ENCODE assay signal across 8 mouse cellular contexts in genomic region chr1:78419593-78419992, GRCm38 (mm10).
DNase-seq lines count a peak whose midpoint lies in the region; ATAC-seq and TF ChIP-seq lines count a peak whose summit lies in the region.

No protein-coding gene starts in this region.

- ATAC-seq in forebrain, embryonic 11.5 days (replicated peaks; ENCODE audit: low FRiP score), result 0 out of 2 replicates have a peak, but pooled peaks have one; percentile 44
- ATAC-seq in lung, embryonic 15.5 days (ENCODE audit: borderline replicate concordance, extremely low read depth, low FRiP score, low TSS enrichment), result peak; percentile 65

- no peaks in the 10 kb centered on the region for H3K9me3 ChIP-seq in ES-E14 (ENCODE audit: control insufficient read depth, insufficient read depth, low read depth, low read length)
- no peaks in the 10 kb centered on the region for H3K9me3 ChIP-seq in forebrain, embryonic 11.5 days (ENCODE audit: control insufficient read depth, low read length)
- no peaks in the 10 kb centered on the region for H3K9me3 ChIP-seq in hindbrain, embryonic 10.5 days
- no peaks in the 10 kb centered on the region for H3K9me3 ChIP-seq in lung, embryonic 15.5 days

- no peak overlapping the region for H3K9ac ChIP-seq in ES-E14 (ENCODE audit: insufficient read depth, low read depth, low read length, poor library complexity, severe bottlenecking)
- H3K9ac ChIP-seq in forebrain, embryonic 11.5 days (ENCODE audit: low read length), result no peak overlapping the region
- no peak overlapping the region for H3K9ac ChIP-seq in lung, embryonic 15.5 days

- H3K36me3 ChIP-seq in ES-E14 (ENCODE audit: control insufficient read depth, insufficient read depth, low read length, poor library complexity, severe bottlenecking), result peaks cover 2% of the 10 kb centered on the region; the same call in 1 of the 2 replicates
- H3K36me3 ChIP-seq in forebrain, embryonic 11.5 days (ENCODE audit: control insufficient read depth, insufficient read depth, low read length), result no peaks in the 10 kb centered on the region; the same call in 1 of the 2 replicates
- H3K36me3 ChIP-seq in hindbrain, embryonic 10.5 days, result peaks cover 26% of the 10 kb centered on the region
- peaks cover 7% of the 10 kb centered on the region; the same call in 1 of the 2 replicates for H3K36me3 ChIP-seq in lung, embryonic 15.5 days

- H3K4me2 ChIP-seq in forebrain, embryonic 11.5 days (ENCODE audit: low read depth, low read length, severe bottlenecking), result no peak overlapping the region
- H3K4me2 ChIP-seq in lung, embryonic 15.5 days, result no peak overlapping the region

- no peaks in the 10 kb centered on the region for H3K27me3 ChIP-seq in forebrain, embryonic 11.5 days (ENCODE audit: control insufficient read depth, insufficient read depth, low read length)
- no peaks in the 10 kb centered on the region for H3K27me3 ChIP-seq in hindbrain, embryonic 10.5 days (ENCODE audit: insufficient read depth, poor library complexity, severe bottlenecking)
- H3K27me3 ChIP-seq in lung, embryonic 15.5 days, result no peaks in the 10 kb centered on the region

- in situ Hi-C loops in ES-E14 (cut with MboI; ENCODE audit: low sequenced_read_pairs in 2 of 2, unreplicated experiment in 2 of 2), result no loop called here

- no peak overlapping the region for H3K27ac ChIP-seq in ES-E14 (ENCODE audit: insufficient read depth, low read depth, low read length, poor library complexity, severe bottlenecking)
- H3K27ac ChIP-seq in forebrain, embryonic 11.5 days (ENCODE audit: low read depth, low read length), result no peak overlapping the region
- no peak overlapping the region for H3K27ac ChIP-seq in hindbrain, embryonic 10.5 days
- H3K27ac ChIP-seq in layer of hippocampus, adult 2 months, result no peak overlapping the region
- H3K27ac ChIP-seq in lung, embryonic 15.5 days, result no peak overlapping the region

- TF ChIP-seq CTCF in layer of hippocampus, adult 2 months (conservative IDR thresholded peaks at IDR 0.05), result peak; percentile 93

- H3K4me1 ChIP-seq in ES-E14 (ENCODE audit: control insufficient read depth in 2 of 2, insufficient read depth in 2 of 2, low read length in 2 of 2, poor library complexity in 1 of 2), result peaks cover 0 to 2% of the 10 kb centered on the region in 2 experiments; a peak in 1 of 4 replicates
- no peaks in the 10 kb centered on the region for H3K4me1 ChIP-seq in forebrain, embryonic 11.5 days (replicated peaks; ENCODE audit: control insufficient read depth, insufficient read depth, low read length)
- H3K4me1 ChIP-seq in hindbrain, embryonic 10.5 days (replicated peaks), result peaks cover 19% of the 10 kb centered on the region
- no peaks in the 10 kb centered on the region for H3K4me1 ChIP-seq in lung, embryonic 15.5 days

- H3K4me3 ChIP-seq in ES-E14 (ENCODE audit: insufficient read depth in 1 of 2, low read depth in 1 of 2, low read length in 2 of 2, poor library complexity in 1 of 2, severe bottlenecking in 1 of 2), result no peak overlapping the region
- H3K4me3 ChIP-seq in forebrain, embryonic 11.5 days (ENCODE audit: low read depth, low read length), result no peak overlapping the region
- H3K4me3 ChIP-seq in hindbrain, embryonic 10.5 days, result no peak overlapping the region
- H3K4me3 ChIP-seq in layer of hippocampus, adult 2 months, result no peak overlapping the region
- no peak overlapping the region for H3K4me3 ChIP-seq in lung, embryonic 15.5 days

- peak; percentile 39 for DNase-seq in ES-E14 (ENCODE audit: low read depth, low spot score)
- peak; percentile 37 for DNase-seq in c-Kit-positive CD71-negative TER-119-negative erythroid progenitor cells, embryonic 14.5 days (ENCODE audit: low read depth)
- DNase-seq in forebrain, embryonic 11.5 days (ENCODE audit: low spot score), result peak; percentile 87
- peak; percentile 81 for DNase-seq in hindbrain, embryonic 10.5 days (ENCODE audit: low spot score)
- DNase-seq in layer of hippocampus, adult 2 months (ENCODE audit: low spot score in 2 of 2), result peak; percentile 47 to 75
- DNase-seq in ovary, postnatal 36 days (ENCODE audit: low spot score), result peak; percentile 74
- peak; percentile 38 for DNase-seq in urinary bladder, adult 2 months (ENCODE audit: low spot score)

- WGBS in forebrain, embryonic 11.5 days, result 46% methylated on average over 4 of the region's 4 CpGs
- 44% methylated on average over 4 of the region's 4 CpGs for WGBS in hindbrain, embryonic 10.5 days
- WGBS in lung, embryonic 15.5 days, result 54% methylated on average over 4 of the region's 4 CpGs

TF ChIP-seq in ES-E14, 5 proteins besides CTCF, POLR2A, EP300 and RAD21:
- TF ChIP-seq ZC3H11A (IDR thresholded peaks at IDR 0.05; ENCODE audit: borderline replicate concordance, low read depth, low read length) (0 out of 2 replicates have a peak, but pooled peaks have one; percentile 15), HCFC1 (IDR thresholded peaks at IDR 0.05; ENCODE audit: borderline replicate concordance, insufficient read depth, low read length) (no peak)

Comparison
In these comparisons a context has a peak if more than half of its experiments do, and no peak if none do; other contexts are left out.
1. DNase-seq: peak in every context shown above with its lines; median percentile 87 in forebrain, embryonic 11.5 days; 81 in hindbrain, embryonic 10.5 days; 74 in ovary, postnatal 36 days; 61 in layer of hippocampus, adult 2 months; 39 in ES-E14; 38 in urinary bladder, adult 2 months; 37 in c-Kit-positive CD71-negative TER-119-negative erythroid progenitor cells, embryonic 14.5 days.